Mouse (Mus musculus) forebrain, embryonic 11.5 days (tissue): ENCODE measurements around the gene P2ry12. TPM values are rescaled to one million over a fixed set of nuclear protein-coding genes. Genes with fewer than 3 reads are reported as not detected.

Experiments used
- ATAC-seq: fragments of 200-750 bp; cut with Nextera tagmentation; replicated peaks from 2 replicates; pipeline ENCODE4 v1.8.0; 2017; ENCODE audit warnings: moderate TSS enrichment; ENCODE audit not compliant: low FRiP score
- DNase-seq: peaks from one replicate; pipeline ENCODE4 v3.0.0-alpha.2; 2017; ENCODE audit warnings: low spot score
- H3K27ac ChIP-seq: fragments of 300-500 bp; sonication (generic); 2 replicates; pipeline ENCODE4 v1.5.1; 2014; ENCODE audit warnings: low read depth, low read length
- H3K27me3 ChIP-seq: fragments of 300-500 bp; sonication (generic); 2 replicates; pipeline ENCODE4 v1.6.1; 2014; ENCODE audit warnings: mild to moderate bottlenecking, low read length, mixed read lengths; ENCODE audit not compliant: control insufficient read depth, insufficient read depth
- H3K36me3 ChIP-seq: fragments of 300-500 bp; sonication (generic); 2 replicates; pipeline ENCODE4 v1.6.1; 2014; ENCODE audit warnings: mild to moderate bottlenecking, low read length, moderate library complexity, mixed read lengths; ENCODE audit not compliant: control insufficient read depth, insufficient read depth
- H3K4me1 ChIP-seq: fragments of 300-500 bp; sonication (generic); replicated peaks from 2 replicates; pipeline ENCODE4 v1.6.1; 2014; ENCODE audit warnings: low read length, mixed read lengths; ENCODE audit not compliant: control insufficient read depth, insufficient read depth
- H3K4me2 ChIP-seq: fragments of 300-500 bp; sonication (generic); 2 replicates; pipeline ENCODE4 v1.6.1; 2014; ENCODE audit warnings: low read depth, mild to moderate bottlenecking, low read length, moderate library complexity, mixed read lengths; ENCODE audit not compliant: severe bottlenecking
- H3K4me3 ChIP-seq: fragments of 300-500 bp; sonication (generic); 2 replicates; pipeline ENCODE4 v1.5.1; 2014; ENCODE audit warnings: low read depth, low read length
- H3K9ac ChIP-seq: fragments of 300-500 bp; sonication (generic); 2 replicates; pipeline ENCODE4 v1.6.1; 2014; ENCODE audit warnings: low read length
- H3K9me3 ChIP-seq: fragments of 300-500 bp; sonication (generic); 2 replicates; pipeline ENCODE4 v1.6.1; 2016; ENCODE audit warnings: low read length, mixed read lengths; ENCODE audit not compliant: control insufficient read depth
- WGBS: fragments of 180-500 bp; shearing (Covaris S2); extraction: QIAGEN DNeasy Blood & Tissue Kit; methylation state at CpG from one replicate; pipeline ENCODE4 v1.1.7; 2014; 5-methylcytosine and 5-hydroxymethylcytosine counted together
- polyA plus RNA-seq: library from polyadenylated mRNA; unstranded; fragments of >200 nt; fragmentation: Nextera tagmentation; extraction: Ambion mirVana; gene quantifications from 2 replicates; pipeline ENCODE4 v1.2.1, GENCODE M21; 2014

Gene P2ry12
- polyA plus RNA-seq, 1 experiment from 2014 or later = 2.0 TPM

GRCm38 (mm10) chr3:59167417-59168054 is 95.1 kb downstream of the P2ry12 start:
- Histone ChIP-seq H3K4me3 (no peak overlapping the region), H3K9ac (no peak overlapping the region), H3K36me3 (no peaks in the 10 kb centered on the region), H3K27me3 (no peaks in the 10 kb centered on the region), H3K9me3 (no peaks in the 10 kb centered on the region), H3K4me1 (no peaks in the 10 kb centered on the region), H3K4me2 (no peak overlapping the region), H3K27ac (no peak overlapping the region)
- WGBS = 89% methylated on average over 2 of the region's 2 CpGs
- ATAC-seq (no peak), DNase-seq (no peak)

Other genes starting within 250 kb of the P2ry12 start
- 0.85 and 1.7 TPM in 2 replicates for gene Gpr171, start 161.1 kb downstream of the P2ry12 start, polyA plus RNA-seq
- 3.4 and 4.1 TPM in 2 replicates for gene P2ry14, start 109.3 kb downstream of the P2ry12 start, polyA plus RNA-seq
- not detected in 2 replicates for gene Gpr87, start 67.8 kb downstream of the P2ry12 start, polyA plus RNA-seq
- 0.68 and 0.77 TPM in 2 replicates for gene P2ry13, start 52.0 kb downstream of the P2ry12 start, polyA plus RNA-seq
- 3.1 and 3.2 TPM in 2 replicates for gene Igsf10, start 81.5 kb upstream of the P2ry12 start, polyA plus RNA-seq